Mouse (Mus musculus) adrenal gland, postnatal 14 days (tissue): ENCODE results near the gene Otoa. TPM values are rescaled to one million over a fixed set of nuclear protein-coding genes. Genes with fewer than 3 reads are reported as not detected.
A peak's percentile ranks its signal among the peaks of the same experiment; 100 is the strongest.

Experiments
- DNase-seq: peaks from one replicate; pipeline ENCODE4 v3.0.0; 2021; ENCODE audit warnings: mixed read lengths
- long read RNA-seq, 2 experiments: library from polyadenylated mRNA; stranded (forward); transcript quantifications; one replicate each; pipeline ENCODE4 v2.0.0; 2021
- total RNA-seq: library from RNA; stranded (reverse); gene quantifications from 2 replicates; pipeline ENCODE4 v1.2.3, GENCODE M21; 2021

The Otoa gene
- total RNA-seq: 0.41 and 0.52 TPM in 2 replicates
- long read RNA-seq, experiment 1: 0 reads
- long read RNA-seq, experiment 2: 0 reads

DNA sequence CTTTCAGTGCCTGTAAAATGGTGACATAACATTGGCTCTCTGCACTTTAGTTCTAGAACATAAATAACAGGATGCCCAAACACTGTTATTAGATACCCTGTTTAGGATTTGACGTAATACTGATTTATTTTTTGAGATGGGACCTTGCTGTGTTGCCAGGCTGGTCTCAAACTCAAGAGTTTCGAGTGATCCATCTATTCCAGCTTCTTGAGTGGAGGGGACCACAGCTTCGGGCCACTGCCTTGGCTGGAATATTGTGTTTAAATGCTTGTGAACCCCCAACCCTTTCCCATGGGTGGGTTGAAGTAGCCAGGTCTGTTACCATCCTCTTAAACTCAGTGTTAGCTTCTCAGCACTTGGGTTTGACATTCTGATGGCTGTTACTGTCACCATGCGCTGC, at the start of gene Otoa:
Otoa (plus strand) TSS at position 301 of the 400 bp plus-strand sequence.
- DNase-seq: no peak

DNA sequence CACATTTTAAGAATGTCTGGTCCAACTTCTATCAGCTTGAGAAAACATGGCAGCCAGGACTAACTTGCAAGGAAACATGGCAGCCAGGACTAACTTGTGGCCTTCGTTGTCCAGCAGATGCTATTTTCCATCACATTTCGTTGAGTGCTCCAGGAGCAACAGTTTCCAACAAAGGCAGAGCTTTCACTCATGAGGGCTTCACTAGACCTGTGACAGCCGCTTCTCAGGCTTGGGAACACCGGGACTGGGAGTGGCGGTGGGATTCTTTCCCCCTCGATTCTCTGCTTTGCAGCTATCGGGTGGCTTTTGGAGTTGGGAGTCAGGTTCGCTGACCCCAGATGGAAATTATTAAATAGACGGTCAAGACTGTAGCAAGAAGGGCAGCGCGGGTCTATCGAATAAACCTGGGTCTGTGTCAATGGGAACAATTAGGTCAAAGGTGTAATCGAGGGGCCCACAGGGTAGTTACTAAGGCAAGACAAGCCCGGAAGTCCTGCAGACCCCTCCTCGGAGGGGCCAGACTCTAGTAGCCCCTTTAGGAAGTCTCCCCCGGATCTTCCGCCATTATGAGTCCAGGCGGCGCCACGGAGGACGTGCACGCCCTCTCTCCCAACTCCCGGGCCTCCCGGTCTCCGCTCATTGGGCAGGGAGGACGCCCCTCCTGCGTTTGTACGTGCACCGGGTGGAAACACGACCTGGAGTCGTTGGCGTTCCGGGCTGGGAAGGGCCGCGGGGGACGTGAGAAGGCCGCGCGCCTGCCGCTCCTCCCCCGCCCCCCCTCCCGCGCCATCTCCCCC, 47.4 kb upstream of the Otoa start, which contains the start of gene Mettl9:
Mettl9 (plus strand) TSS at position 590 of the 797 bp plus-strand sequence.
- DNase-seq: peak; percentile 98

DNA sequence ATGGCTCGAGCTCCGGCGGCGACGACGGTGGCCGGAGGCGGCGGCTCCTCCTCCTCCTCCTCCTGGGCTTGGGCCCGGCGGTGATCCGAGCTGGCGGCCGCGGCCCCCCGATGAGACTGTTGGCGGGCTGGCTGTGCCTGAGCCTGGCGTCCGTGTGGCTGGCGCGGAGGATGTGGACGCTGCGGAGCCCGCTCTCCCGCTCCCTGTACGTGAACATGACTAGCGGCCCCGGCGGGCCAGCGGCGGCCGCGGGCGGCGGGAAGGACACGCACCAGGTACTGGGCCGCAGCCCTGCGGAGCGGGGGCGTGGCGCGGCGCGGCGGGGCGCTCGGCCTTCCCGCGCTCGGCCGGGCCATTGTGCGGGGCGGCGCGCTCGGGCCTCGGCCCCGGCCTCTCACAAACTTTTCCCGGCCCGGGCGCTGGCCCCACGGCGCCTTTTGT, 46.7 kb upstream of the Otoa start:
- peak; percentile 68 for DNase-seq

DNA sequence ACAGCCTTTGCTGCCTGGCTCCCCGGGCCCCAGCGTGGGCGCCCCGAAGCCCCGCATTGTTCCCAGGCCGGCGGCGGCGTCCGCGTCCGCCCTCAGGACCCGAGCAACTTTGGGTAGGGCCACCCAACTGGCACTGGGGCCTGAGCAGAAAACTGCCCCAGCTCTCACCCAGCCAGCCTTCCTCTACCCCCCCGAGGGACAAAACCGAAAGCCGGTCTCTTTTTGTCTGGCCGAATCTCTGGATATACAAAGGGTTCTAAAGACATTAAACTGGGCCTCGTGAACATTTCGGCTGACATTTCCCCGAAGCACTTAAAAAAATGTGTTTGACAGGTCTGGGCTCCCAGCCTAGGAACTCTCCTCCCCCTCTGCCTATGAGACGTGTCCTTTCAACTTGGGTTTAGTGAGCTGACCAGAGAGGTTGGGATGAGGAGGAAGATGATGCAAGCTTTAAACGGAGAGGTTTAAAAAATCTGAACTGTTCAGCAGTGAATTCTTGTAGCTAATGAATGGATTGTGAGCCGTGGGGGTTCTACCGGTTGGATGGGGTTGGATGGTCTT, 46.2 kb upstream of the Otoa start:
- peak; percentile 66 for DNase-seq

DNA sequence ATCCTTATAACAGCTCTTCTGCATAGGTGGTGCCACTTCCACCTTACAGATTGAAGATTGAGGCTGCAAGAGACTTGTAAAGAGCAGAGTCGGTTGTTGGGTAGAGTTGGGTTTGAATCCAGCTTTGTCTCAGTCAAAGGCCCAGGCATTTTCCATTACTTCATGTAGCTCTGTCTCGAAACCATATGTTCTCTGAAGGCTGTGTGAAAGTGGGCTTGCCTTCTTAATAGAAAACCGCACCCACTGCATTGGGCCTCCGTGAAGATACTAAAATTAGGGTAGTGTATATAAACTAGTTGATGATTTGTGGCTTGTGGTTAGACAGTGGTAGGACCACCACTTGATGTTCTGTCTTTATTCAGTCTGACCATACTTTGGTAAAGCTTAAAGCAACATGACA, 40.9 kb upstream of the Otoa start:
- no peak for DNase-seq

DNA sequence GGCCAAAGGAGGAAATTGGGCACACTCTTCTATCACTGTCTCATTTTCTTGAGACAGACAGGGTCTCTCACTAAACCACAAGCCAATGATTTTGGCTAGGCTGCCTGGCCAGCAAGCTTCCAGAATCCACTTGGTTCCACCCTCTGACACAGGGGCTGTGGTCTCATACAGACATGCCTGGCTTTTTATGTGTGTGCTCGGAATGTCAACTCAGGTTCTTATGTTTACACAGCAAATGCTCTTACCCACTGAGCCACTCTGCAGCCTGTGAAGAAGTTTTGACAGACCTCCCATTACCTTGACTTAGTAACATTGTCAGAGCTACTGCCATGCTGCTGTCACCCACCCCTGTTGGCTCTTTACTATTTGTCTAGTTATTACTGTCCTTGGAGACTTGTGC, 39.5 kb upstream of the Otoa start:
- no peak for DNase-seq

DNA sequence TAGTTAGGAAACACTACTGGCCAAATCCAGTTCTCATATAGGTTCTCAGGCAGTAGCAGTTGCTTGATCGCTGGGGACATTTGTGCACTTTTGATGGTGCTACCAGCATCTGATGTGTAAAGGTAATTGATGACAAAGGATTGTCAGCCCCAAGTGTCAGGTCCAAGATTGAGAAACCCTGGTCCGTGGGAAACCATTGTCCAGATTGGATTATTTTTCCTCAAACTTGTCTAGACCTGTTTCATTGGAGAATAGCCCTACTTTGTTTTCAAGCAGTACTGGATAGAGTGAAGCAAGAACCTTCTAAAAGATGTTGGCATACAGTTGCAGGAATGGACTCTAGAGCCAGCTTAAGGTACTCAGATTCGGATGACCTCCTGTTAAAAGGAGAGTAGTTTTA, 38.4 kb upstream of the Otoa start:
- no peak for DNase-seq

DNA sequence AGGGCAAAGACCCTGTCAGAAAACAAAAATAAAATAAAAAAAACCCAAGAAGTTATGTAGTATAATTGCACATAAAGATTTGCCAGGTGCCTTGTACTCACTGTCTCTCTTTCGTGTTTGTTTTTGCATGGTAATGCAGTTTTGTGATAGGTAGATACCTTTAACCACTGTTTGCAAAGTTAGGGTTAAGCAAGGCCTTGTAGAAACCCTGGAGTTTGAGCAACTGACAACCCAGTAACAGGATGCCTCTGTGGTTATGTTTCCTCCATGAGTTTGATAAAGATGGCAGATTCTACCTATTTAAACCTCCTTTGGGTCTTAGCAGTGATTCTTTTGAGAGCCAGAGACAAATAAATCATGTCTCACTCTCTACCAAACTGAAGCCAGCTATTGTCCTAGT, 37.9 kb upstream of the Otoa start:
- DNase-seq: no peak

DNA sequence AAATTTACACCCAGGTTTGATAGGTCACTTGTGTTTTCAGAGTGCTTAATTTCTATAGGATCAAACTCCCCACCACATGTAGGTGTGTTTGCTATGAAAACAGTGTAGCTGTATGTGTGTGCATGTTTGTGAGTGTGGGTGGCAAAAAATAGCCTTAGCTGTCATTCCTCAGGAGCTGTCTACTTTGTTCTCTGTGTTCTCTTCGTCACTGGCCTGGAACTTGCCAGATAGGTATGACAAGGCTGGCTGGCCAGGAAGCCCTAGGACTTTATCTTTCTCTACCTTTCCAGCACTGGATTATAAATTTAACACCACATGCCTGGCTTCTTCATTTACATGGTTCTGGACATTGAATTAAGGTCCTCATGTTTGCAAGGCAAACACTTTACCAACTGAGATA, 37.2 kb upstream of the Otoa start:
- DNase-seq: no peak

DNA sequence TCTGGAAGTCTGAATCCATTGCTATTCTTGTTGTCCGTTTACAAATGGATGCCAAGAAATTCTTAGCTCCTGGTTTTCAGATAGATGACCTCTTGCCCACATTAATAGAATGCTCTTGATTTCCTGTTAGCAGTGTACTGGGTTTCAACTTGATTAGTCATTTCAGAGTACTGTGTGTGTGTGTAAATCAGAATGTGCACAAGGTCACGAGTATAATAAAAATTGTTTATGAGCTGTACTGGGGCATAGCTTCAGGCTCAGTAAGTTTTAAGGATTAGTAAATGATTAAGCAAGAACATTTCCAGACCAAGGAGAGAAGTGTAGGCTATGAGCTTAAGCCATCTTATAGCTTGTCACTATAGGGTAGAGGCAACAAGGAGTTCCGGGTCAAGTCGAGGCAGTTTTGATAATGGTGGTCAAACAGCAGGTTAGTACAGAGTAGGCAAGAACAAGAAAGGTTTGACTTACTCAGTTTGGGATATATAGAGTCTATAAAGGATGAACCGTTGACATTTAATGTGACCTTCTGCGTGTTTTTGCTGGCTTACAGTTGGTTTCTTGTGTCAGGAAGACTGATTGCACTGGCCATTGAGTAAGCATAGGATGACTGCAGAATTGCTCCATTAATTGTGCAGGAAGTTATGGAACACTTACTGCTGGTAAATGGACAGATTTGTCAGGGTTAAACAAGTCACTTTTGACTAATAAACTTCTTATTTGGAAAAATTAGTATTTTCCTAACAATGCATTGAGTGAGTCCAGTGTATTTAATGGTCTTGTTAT, 35.6 kb upstream of the Otoa start:
- peak; percentile 24 for DNase-seq

DNA sequence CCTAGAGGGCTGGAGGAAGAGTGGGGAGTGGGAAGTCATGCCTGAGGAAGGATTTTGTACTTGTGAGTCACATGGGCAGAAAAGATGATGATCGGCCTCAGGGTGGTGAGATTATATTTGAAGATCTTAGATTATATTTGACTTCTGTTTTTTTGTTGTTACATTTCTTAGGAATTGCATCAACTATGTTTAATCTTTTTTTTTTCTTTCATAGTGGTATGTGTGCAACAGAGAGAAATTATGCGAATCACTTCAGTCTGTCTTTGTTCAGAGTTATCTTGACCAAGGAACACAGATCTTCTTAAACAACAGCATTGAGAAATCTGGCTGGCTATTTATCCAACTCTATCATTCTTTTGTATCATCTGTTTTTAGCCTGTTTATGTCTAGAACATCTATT, 33.8 kb upstream of the Otoa start:
- no peak for DNase-seq

DNA sequence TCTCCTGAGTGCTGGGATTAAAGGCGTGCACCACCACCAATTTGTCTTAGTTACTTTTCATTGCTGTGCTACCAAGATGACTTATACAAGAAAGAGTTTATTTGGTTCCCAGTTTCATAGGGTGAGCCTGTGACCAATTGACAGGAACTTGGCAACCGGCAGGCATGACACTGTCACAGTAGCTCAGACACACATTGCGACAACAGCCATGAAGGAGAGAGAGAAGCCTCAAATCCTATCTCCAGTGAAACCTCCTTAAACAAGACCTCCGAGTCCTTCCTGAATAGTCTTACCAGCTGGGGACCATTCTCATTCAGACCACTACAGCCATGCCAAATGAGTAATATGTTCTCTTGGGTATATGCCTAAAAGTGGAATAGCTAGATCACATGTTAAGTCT, 28.4 kb upstream of the Otoa start:
- DNase-seq: peak; percentile 37

DNA sequence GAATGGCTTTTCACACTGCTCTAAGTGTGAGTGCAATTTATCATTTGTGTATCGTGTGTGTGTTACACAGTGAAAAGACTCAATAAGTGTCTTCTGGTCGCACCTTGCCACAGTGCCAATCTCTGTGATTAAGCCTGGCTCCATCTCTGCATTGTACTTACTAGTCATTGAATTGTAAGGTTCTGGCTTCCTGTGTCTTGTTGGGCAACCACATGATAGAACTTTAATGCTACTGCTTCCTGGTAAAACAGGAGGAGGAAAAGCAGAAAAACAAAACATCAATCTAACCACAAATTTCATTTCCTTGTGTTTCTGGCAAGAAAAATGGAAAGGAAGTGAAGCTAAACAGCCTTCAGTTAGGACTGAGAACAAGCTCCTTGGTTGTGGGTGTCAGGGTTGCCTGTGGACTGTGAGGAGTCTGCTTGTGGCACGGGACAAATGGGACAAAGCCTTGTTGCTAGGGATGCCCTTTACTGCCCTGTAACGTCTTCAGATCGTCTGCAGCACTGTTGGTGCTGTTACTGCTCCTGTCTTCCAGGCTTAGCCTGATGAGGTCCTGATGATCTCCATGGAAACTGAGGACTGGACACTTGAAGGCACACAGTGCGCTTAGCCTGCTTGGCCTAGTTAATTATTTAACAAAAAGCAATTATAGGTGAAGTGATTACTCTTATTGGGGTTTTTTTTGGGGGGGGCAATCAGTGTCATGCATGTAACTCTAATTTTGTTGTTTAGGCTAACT, 21.8 kb upstream of the Otoa start:
- no peak for DNase-seq

DNA sequence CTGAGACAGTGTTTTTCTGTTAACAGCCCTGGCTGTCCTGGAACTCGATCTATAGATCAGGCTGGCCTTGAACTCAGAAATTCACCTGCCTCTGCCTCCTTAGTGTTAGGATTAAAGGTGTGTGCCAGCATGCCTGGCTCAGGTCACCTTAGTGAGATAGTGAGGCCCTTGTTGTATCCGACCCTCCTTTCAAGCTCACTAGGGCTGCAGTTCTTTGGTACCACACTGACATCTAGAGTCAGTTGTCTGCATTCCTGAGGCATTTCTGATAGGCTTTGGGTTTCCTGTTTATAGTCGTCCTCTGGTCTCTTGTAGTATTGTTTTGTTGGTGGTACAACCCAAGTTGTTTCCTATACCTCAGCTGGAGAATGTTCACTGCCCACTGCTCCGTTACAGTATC, 17.1 kb upstream of the Otoa start:
- peak; percentile 55 for DNase-seq

DNA sequence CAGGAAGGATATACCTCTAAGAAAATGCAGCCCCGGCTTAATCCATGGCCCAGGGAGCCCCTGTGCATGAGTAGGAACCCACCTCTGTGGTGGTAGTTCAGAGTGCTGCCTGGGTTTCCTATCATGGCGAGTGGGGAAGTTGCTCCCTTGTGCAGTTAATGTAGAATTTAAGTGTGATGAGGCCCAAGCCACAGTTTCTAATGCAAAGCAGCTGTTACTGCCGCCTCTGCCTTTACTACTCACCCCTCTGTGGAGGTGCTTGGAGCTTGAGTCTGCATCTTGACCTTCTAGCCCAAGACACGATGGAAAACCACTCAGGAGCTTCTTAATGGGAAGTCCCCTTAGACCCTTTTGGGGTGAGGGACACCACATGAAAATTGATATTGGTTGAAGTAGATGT, 10.2 kb upstream of the Otoa start:
- DNase-seq: no peak

DNA sequence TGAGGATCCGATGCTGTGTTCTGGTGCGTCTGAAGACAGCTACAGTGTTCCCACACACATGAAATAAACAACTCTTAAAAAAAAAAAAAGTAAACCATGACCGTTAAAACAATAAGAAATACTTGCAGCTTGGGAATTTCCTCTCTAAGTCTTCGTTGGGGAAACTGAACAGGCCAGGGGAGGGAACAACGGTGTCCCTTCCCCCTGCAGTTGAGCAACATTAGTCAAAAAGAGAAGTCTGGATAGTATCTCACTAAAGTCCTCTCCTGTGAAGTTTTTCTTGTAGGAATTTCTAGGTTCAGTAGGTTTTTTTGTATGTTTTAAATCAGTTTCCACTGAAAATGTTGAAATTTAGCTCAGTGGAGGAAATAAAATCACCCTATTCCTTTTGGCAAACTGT, 8.9 kb upstream of the Otoa start:
- no peak for DNase-seq

DNA sequence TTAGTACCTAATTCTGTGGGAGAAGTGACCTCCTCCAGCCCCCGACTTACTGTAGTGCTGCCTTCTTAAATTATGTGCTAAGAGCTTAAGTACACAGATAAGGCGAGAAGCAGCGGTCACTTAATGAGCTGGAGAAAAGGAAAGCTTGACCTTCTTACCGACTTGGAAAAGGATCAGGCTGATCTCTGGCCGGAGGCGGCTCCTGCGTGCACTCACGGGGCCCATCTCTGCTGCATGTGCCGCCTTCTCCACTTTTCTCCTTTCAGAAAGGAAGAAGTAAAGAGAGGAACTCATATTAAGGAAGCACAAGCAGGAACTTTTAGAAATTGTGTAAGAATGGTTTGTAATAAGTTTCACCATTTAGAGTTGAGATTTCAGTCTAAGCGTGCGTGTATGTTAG, 7.2 kb upstream of the Otoa start, which contains the start of gene Igsf6:
Igsf6 (minus strand) TSS at position 292 of the 400 bp plus-strand sequence.
- no peak for DNase-seq

DNA sequence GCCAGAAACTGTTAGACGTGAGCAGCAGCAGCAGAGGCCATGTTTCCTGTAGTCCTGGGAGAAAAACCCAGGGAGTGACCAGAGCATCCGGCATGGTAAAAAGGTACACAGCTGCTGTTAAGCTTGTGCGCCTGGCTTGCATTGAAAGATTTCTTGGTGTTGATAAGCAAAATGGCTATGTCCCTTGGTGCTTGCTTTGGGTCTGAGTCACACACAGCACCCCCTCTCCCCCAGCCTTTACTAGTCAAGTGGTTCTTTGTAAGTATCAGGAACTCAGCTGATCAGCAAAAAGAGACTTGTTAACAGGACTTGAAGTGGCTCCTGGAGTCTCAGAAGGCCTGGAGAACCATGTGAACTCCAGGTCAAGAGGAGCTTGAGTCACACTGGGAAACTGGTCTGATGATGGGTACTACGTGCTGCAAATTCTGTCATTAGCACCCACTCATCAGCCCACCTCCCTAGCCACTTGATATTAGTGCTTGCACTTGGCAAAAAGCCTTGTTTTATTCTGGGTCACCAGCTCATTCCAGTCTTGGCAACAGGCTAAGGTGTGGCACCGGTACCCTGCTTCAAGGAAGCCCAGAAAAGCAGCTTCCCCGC, 6.5 kb upstream of the Otoa start:
- no peak for DNase-seq

DNA sequence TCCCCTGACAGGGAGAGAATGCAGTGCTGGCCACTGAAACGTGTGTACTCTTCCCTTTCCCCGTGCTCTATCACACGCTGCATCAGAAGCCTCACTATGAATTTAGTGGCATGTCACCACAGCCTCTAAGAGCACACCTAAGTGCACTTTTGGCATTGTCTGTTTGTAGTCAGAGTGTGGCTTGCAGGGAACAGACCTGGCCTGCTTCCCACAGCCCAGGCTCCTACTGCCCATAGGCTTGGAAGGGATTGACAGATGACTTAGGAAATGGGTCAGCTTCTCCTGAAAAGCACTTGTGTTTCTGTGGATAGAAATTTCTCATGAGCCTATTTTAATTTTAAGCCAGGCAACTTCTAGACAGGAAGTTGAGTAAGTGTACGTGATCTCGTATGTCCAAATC, 6.0 kb upstream of the Otoa start:
- no peak for DNase-seq

DNA sequence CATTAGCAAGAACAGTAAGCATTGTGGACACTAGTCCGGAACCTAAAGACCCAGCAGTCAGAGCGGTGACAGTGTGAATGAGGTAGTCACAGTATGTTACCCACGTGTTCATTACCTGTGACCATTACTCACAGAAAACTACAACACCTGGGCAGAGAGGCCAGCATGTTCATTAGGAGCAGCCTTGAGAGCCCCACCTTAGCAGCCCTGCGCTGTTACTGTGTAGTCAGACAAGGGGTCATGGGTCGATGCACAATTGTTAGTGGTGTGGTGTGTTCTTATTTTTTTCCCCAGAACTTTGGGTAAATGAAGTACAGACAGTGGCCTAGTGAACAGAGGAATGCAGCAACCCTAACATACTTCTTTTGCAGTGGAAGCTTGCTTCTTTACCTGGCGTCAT, 4.1 kb upstream of the Otoa start:
- no peak for DNase-seq

DNA sequence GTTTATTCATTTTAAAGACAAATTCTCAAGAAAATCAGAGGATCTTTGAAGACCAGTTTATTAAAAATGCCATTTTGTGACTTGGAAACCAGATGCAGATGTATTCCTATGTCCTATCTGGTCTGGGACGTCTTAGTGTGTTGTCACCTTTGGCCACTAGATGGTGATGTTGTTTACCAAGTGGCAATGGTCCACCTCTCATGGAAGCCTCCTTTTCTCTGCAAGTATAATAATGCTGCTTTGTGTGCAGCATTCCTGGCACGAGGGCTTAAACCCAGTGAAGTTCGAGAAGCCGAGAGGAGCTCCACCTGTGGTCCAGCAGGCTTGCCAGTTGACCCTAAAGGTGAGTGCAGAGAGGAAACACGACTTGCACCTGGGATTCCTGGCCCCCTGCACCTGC, 3.6 kb upstream of the Otoa start:
- peak; percentile 77 for DNase-seq

DNA sequence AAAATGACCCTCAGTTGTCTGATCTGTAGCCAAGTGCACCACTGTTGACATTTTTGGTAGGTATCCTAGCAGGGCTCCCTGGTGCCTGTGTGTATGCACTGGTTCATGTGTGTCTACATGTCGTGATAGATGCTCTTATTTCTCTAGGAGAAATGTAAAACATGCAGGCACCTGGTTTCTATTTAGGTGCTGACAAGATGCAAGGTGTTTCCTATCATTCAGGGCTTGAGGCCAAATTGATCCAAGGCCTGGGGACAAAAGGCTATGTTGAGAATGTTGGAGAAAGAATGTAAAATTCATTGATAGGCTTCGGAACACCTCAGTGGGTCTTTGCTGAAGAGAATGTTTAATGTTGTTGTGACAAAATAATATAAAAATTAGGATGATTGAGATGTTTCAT, 366 bp downstream of the Otoa start:
- no peak for DNase-seq
